Mouse (Mus musculus) forebrain, embryonic 10.5 days (tissue): ENCODE measurements around the gene Intu. TPM values are rescaled to one million over a fixed set of nuclear protein-coding genes. Genes with fewer than 3 reads are reported as not detected.

ENCODE experiments used
- DNase-seq: peaks from one replicate; pipeline ENCODE4 v3.0.0-alpha.2; 2017; ENCODE audit warnings: low spot score; ENCODE audit errors: extremely low spot score
- H3K27ac ChIP-seq: fragments of 300-500 bp; sonication (generic); 2 replicates; pipeline ENCODE4 v1.5.1; 2016; ENCODE audit warnings: mild to moderate bottlenecking
- H3K27me3 ChIP-seq: fragments of 300-500 bp; sonication (generic); 2 replicates; pipeline ENCODE4 v1.6.1; 2016; ENCODE audit warnings: mild to moderate bottlenecking; ENCODE audit not compliant: poor library complexity, severe bottlenecking
- H3K36me3 ChIP-seq: fragments of 300-500 bp; sonication (generic); replicated peaks from 2 replicates; pipeline ENCODE4 v1.6.1; 2016; ENCODE audit warnings: mild to moderate bottlenecking, moderate library complexity
- H3K4me1 ChIP-seq: fragments of 300-500 bp; sonication (generic); 2 replicates; pipeline ENCODE4 v1.6.1; 2016
- H3K4me3 ChIP-seq: fragments of 300-500 bp; sonication (generic); 2 replicates; pipeline ENCODE4 v1.5.1; 2016; ENCODE audit warnings: mild to moderate bottlenecking, moderate library complexity
- H3K9me3 ChIP-seq: fragments of 300-500 bp; sonication (generic); 2 replicates; pipeline ENCODE4 v1.6.1; 2016; ENCODE audit warnings: mild to moderate bottlenecking, moderate library complexity
- WGBS: fragments of 180-500 bp; shearing (Covaris S2); methylation state at CpG from one replicate; pipeline ENCODE4 v1.1.7; 2016; 5-methylcytosine and 5-hydroxymethylcytosine counted together
- polyA plus RNA-seq: library from polyadenylated mRNA; unstranded; fragments of >200 nt; fragmentation: Nextera tagmentation; extraction: Ambion mirVana; gene quantifications from 2 replicates; pipeline ENCODE4 v1.2.1, GENCODE M21; 2016

Intu gene
- polyA plus RNA-seq, 1 experiment from 2014 or later: 8.0 TPM

DNA sequence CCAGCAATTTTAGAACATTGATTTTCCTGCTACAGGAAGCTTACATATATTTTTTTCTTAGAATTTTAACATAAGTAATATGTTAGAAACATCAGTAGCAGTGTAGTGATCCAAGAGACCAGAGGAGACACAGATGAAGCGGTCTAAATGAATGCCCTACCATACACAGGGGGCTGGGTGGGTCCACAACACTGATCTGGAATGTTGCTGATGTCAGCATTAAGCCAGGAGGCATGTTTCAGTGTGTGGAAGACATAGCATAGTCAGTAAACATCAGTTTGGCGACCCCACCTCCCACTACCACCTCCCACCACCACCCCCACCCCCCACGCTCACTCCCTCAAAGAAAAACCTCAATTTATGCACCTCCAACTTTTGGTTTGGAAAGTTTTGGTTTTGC lies 11.5 kb upstream of the Intu start:
- 70% methylated on average over 3 of the region's 3 CpGs for WGBS
- no peaks in the 10 kb centered on the region for H3K9me3 ChIP-seq
- H3K36me3 ChIP-seq: no peaks in the 10 kb centered on the region
- H3K4me3 ChIP-seq: no peak overlapping the region
- no peak overlapping the region for H3K27ac ChIP-seq
- H3K27me3 ChIP-seq: no peaks in the 10 kb centered on the region
- DNase-seq: no peak
- peaks cover 3% of the 10 kb centered on the region; the same call in 1 of the 2 replicates for H3K4me1 ChIP-seq

DNA sequence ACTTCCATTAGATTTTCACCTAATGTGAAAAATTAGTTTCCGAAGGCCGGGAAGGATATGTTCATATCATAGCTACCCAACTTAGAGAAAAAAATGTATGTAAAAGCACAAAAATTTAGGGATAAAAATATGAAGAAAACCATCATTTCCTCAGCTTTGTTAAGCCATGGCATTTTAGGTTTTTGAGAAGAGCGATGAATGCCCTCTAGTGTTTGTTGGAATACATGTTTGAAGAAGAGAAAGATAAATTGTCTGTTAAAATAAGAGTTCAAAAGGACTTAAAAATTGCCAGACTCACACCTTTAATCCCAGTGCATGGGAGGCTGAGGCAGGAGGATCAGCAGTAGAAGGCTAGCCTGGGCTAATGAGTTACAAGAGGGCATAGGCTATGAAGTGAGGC lies 10.5 kb upstream of the Intu start:
- WGBS: 94% methylated on average over 3 of the region's 3 CpGs
- Histone ChIP-seq H3K4me1 (peaks cover 3% of the 10 kb centered on the region; the same call in 1 of the 2 replicates), H3K9me3 (no peaks in the 10 kb centered on the region), H3K36me3 (no peaks in the 10 kb centered on the region), H3K27ac (no peak overlapping the region), H3K27me3 (no peaks in the 10 kb centered on the region), H3K4me3 (no peak overlapping the region)
- DNase-seq: no peak

DNA sequence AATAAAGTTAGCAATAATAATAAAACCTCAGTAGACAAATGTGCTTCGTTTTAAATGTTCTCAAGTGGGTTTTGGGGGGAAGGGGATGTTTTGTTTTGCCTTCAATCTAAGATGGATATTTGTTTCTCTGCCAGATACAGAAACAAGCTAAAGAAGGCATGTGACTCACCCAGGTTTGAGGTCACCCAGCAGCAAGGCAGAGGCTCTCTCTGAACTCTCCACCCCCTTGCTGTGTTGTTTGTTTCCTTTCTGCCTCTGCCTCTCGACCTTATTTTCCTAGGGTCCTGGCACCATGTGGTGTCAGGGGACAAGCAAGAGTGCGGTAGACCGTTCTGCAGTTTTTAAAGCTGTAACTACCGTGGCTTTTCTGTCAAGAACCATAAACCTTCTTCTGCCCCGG lies 8.6 kb upstream of the Intu start:
- WGBS: 53% methylated on average over 6 of the region's 6 CpGs
- Histone ChIP-seq H3K36me3 (no peaks in the 10 kb centered on the region), H3K27ac (no peak overlapping the region), H3K4me3 (no peak overlapping the region), H3K27me3 (peaks cover 11% of the 10 kb centered on the region), H3K4me1 (peaks cover 6% of the 10 kb centered on the region; the same call in 1 of the 2 replicates), H3K9me3 (no peaks in the 10 kb centered on the region)
- no peak for DNase-seq

DNA sequence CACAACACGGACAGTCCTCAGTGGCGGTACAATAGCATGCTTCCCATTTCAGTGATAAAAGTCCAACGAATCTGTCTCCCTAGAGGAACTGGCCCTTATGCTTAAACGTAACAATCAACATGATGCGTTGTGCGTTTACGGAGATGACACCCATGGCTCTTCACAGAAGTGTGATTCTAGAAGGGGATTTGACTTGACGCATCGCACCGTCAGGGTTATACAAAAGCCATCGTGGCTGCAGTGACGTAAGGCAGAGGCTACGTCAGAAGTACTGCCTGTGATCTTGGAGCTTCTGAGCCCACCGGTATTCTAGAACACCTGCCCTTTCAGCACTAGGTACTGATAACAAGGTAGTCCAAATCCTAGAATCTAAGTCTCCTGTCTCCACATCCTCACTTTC lies 8.2 kb upstream of the Intu start:
- Histone ChIP-seq H3K9me3 (no peaks in the 10 kb centered on the region), H3K27ac (no peak overlapping the region), H3K36me3 (no peaks in the 10 kb centered on the region), H3K27me3 (peaks cover 13% of the 10 kb centered on the region), H3K4me1 (peaks cover 6% of the 10 kb centered on the region; the same call in 1 of the 2 replicates), H3K4me3 (no peak overlapping the region)
- DNase-seq: no peak
- WGBS: 75% methylated on average over 14 of the region's 14 CpGs

DNA sequence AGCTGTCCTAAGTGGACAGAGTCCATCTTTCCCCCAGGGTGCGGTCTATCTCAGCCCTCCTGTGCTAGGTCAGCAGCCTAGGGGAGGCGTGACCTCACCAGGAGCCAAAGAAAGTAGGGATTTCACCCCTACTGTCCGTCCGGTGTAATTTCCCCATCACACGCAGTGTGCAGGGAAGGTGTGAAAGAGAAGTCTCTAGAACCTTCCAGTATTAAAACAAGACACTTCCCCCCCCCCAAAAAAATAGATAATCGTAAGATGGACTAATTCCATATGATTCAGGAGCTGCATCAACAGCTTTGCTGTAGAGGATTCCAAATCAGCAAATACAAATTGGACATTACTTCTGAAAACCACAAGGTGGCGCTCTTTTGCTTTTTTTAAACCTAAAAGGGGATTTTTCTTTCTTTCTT lies 7.7 kb upstream of the Intu start:
- H3K9me3 ChIP-seq: no peaks in the 10 kb centered on the region
- DNase-seq: no peak
- WGBS: 23% methylated on average over 7 of the region's 7 CpGs
- H3K27me3 ChIP-seq: peaks cover 18% of the 10 kb centered on the region
- no peak overlapping the region for H3K4me3 ChIP-seq
- no peak overlapping the region for H3K27ac ChIP-seq
- no peaks in the 10 kb centered on the region for H3K36me3 ChIP-seq
- peaks cover 10% of the 10 kb centered on the region for H3K4me1 ChIP-seq

DNA sequence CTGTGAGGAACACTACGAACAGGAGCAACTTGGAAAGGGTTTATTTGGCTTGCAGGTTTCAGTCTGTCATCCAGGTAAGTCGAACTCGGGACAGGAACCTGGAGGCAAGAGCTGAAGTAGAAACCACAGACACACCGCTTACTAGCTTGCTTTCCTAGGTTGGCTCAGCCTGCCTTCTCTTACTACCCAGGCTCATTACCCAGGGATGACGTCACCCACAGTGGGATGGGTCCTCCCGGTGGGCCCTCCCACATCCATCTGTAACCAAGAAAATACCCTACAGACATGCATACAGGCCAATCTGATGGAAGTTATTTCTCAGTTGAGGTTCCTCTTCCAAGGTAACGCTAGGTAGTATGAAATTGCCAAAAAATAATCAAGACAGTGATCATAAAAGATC lies 6.2 kb upstream of the Intu start:
- Histone ChIP-seq H3K36me3 (no peaks in the 10 kb centered on the region), H3K27ac (no peak overlapping the region), H3K9me3 (peaks cover 5% of the 10 kb centered on the region; the same call in 1 of the 2 replicates), H3K4me1 (peaks cover 13% of the 10 kb centered on the region), H3K4me3 (no peak overlapping the region), H3K27me3 (peaks cover 32% of the 10 kb centered on the region)
- no peak for DNase-seq
- 85% methylated on average over 7 of the region's 7 CpGs for WGBS

DNA sequence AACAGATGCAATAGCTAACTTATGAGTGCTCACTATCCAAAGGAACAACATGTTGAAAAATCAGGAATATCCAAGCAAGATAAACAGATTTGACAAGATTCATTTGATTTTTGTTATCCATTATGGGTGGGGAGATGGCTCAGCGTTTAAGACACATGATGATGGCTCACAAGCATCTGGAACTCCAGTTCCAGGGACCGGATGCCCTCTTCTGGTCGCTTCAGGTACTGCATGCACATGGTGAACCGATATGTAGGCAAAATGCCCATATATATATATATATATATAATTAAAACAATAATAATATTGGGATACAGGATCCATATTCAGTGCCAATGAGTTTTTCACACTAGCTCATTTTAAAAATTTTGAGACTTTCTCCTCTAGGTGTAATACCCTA lies 5.7 kb upstream of the Intu start:
- Histone ChIP-seq H3K27ac (no peak overlapping the region), H3K9me3 (peaks cover 6% of the 10 kb centered on the region; the same call in 1 of the 2 replicates), H3K4me1 (peaks cover 13% of the 10 kb centered on the region), H3K4me3 (no peak overlapping the region), H3K27me3 (peaks cover 32% of the 10 kb centered on the region), H3K36me3 (no peaks in the 10 kb centered on the region)
- peak; percentile 70 for DNase-seq
- 16% methylated on average over 4 of the region's 4 CpGs for WGBS

DNA sequence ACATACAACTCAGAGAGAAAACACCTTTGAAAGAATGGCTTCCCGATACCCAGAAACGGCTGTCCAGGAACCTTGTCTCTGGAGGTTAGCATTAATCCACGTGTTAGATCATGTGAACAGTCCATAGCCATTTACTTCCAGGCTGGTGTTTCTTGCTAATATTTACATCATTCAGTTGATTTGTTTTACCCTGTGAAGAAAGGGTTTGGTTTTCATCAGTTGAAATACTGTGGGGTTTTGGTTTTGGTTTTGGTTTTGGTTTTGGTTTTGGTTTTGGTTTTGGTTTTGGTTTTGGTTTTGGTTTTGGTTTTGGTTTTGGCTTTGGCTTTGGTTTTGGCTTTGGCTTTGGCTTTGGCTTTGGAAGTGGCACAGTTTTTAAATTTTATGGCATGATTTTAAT lies 5.0 kb upstream of the Intu start:
- 89% methylated on average over 3 of the region's 3 CpGs for WGBS
- peaks cover 6% of the 10 kb centered on the region; the same call in 1 of the 2 replicates for H3K9me3 ChIP-seq
- H3K4me1 ChIP-seq: peaks cover 16% of the 10 kb centered on the region

DNA sequence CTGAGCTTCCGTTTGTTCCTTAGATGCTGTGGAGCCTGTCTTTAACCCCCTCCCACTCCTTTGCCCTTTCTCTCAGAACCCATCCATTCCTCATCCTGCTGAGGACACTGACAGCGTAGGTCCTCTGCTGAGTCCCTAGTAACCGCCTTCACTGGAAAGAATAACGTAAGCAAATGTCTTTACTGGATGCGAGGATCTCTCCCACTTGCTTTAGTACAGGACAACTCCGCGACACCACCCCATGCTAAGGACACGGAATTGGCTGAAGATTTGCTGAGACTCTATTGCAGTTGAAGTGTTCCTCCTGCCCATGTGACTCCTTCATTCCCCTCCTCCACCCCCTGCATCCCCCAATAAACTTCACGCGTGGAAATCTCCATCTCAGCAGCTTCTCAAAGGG lies 3.9 kb upstream of the Intu start:
- Histone ChIP-seq H3K27ac (no peak overlapping the region), H3K36me3 (no peaks in the 10 kb centered on the region), H3K27me3 (peaks cover 50% of the 10 kb centered on the region), H3K9me3 (peaks cover 6% of the 10 kb centered on the region; the same call in 1 of the 2 replicates), H3K4me1 (peaks cover 28% of the 10 kb centered on the region), H3K4me3 (no peak overlapping the region)
- WGBS: 70% methylated on average over 10 of the region's 10 CpGs
- no peak for DNase-seq

More for the DNA sequence above, 5.0 kb upstream of the Intu start:
- Histone ChIP-seq H3K27me3 (peaks cover 39% of the 10 kb centered on the region), H3K27ac (no peak overlapping the region), H3K36me3 (no peaks in the 10 kb centered on the region), H3K4me3 (no peak overlapping the region)
- no peak for DNase-seq

DNA sequence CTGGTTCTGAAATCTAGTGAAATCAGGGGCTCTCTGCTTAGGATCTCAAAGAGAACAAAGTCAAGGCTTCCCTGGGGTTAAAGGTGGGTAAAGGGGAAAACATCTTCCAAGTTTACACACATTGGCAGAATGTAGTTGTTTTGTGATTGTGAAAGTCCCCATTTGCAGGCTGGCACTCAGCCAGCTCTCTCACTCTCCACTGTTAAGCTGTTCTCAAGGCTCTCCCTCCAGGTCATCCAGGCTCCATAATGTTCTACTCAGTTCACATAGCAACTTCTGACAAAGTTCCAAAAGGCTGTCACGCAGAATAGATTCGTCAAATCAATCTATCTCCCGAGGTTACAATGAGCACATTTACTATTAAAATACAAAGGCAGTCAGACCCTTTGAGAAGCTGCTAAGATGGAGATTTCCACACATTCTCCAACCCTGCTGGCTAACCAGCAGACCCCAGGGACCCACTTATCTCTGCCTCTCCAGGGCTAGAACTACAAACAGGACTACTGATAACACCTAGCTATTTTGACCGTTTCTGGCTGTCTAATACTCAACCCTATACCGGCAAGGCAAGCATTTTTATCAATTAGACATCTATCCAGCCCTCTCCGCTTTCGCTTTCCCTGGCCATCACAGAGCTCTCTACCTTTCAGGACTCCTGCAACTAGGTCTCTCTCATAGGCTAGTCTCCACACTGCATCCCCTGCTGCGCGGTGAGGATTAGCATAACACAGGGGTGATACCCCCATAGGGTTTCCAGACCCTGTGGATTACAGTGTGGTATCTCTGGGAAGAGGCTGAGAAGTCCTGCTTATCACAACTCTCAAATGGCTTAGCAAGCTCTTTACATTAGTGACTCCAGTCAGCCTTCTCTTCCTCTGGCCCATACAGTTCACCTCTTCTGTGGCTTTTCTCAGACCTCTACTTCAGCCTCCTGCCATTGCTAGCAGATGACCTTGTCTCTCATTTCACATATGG lies 2.8 kb upstream of the Intu start:
- no peaks in the 10 kb centered on the region for H3K36me3 ChIP-seq
- WGBS: 31% methylated on average over 9 of the region's 9 CpGs
- peaks cover 6% of the 10 kb centered on the region; the same call in 1 of the 2 replicates for H3K9me3 ChIP-seq
- H3K27me3 ChIP-seq: peaks cover 61% of the 10 kb centered on the region
- no peak overlapping the region for H3K4me3 ChIP-seq
- no peak overlapping the region for H3K27ac ChIP-seq
- peaks cover 35% of the 10 kb centered on the region for H3K4me1 ChIP-seq
- no peak for DNase-seq

DNA sequence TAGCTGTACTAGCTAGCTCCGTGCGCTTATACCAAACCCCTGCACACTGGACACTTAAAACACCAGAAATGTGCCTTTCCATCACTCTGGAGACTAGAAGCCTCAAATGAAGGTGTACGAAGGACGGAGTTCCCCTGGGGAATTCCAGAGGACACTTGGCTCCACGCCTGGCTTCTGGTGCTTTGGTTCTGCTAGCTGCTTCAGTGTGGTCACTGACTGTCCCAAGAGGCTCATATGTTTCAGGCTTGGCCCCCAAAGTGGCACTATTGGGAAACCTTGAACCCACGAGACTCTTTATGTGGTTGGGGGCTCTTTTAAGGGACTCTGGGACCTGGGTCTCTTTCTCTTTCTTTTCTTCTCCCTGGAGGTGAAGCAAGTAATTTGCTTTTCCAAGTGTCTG lies 2.1 kb upstream of the Intu start:
- WGBS: 80% methylated on average over 6 of the region's 6 CpGs
- Histone ChIP-seq H3K36me3 (no peaks in the 10 kb centered on the region), H3K9me3 (peaks cover 6% of the 10 kb centered on the region; the same call in 1 of the 2 replicates), H3K4me1 (peaks cover 33% of the 10 kb centered on the region), H3K27ac (no peak overlapping the region), H3K4me3 (no peak overlapping the region), H3K27me3 (peaks cover 68% of the 10 kb centered on the region)
- no peak for DNase-seq

DNA sequence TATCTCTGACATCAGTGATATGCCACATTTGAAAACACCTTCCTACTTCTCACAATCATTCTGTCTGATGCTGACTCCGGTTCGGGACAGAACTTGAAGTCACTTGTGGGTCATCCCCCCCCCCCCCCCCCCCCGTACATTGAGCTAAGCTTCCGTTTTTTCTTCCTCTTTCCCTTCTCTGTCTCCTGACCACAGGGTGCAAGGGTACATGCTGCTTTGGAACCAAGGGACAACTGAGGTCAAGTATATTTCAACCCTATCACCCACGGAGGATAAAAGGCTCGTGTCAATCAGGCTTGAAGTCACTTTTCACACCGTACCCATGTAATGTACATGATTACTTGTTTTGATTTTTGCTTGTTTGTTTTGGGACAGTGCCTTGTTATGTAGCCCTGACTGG lies 241 bp upstream of the Intu start:
- H3K27ac ChIP-seq: no peak overlapping the region
- H3K36me3 ChIP-seq: no peaks in the 10 kb centered on the region
- 14% methylated on average over 7 of the region's 7 CpGs for WGBS
- peaks cover 33% of the 10 kb centered on the region for H3K4me1 ChIP-seq
- H3K27me3 ChIP-seq: peaks cover 81% of the 10 kb centered on the region
- peak overlapping the region; percentile 68 for H3K4me3 ChIP-seq
- peaks cover 6% of the 10 kb centered on the region; the same call in 1 of the 2 replicates for H3K9me3 ChIP-seq
- DNase-seq: no peak

DNA sequence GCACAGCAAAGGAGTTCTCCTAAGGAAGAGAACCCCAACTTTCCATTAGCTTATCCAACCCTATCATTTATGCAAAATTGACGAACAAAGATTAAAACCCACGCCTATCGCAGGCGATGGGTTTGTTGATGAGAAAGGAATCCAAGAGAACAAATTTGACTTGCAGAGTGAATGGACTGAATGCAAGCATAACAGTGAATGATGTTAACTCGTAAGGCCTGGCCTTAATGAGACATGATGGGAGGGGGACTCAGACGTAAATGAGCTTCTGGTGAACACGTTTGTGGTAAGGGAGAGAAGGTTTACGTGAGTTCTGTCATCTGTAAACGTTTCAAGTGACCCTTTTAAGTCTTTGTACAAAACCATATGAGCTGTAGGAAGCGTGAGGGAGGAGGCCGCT lies 1.2 kb downstream of the Intu start:
- peaks cover 30% of the 10 kb centered on the region for H3K4me1 ChIP-seq
- WGBS: 2% methylated on average over 11 of the region's 11 CpGs
- no peak for DNase-seq
- peak overlapping the region; percentile 68 for H3K4me3 ChIP-seq
- H3K9me3 ChIP-seq: peaks cover 8% of the 10 kb centered on the region; the same call in 1 of the 2 replicates
- peaks cover 71% of the 10 kb centered on the region for H3K27me3 ChIP-seq
- H3K36me3 ChIP-seq: no peaks in the 10 kb centered on the region
- no peak overlapping the region for H3K27ac ChIP-seq
